20 mouse cellular contexts compared by ENCODE assay signal in the genomic region with DNA sequence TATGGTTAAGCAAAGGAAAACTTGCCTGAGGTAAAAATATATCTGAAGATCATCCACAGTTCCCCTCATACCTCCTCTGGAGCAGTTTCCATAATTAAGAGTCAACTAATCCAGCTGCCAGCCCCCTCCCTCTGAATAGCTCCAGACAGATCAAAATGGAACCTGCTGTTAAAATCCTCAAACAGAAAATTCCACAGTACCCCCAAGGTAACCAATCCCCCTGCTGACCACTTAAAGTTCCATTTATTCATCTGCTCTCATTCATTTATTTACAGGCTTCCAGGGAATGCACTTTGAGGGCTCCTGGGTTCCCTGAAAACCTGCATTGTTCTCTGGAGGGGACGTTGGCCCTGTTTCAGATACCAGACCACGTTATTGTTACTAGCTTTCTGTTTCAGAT.
DNase-seq lines count a peak whose midpoint lies in the region; ATAC-seq and TF ChIP-seq lines count a peak whose summit lies in the region.
"Had no signal": no experiment of that assay in that cellular context is flagged by ENCODE, and none has a peak within 500 bp of the region (broad histone marks: within the 10 kb centered on the region; RNA-seq: fewer than 3 reads in every experiment).

No protein-coding gene starts in this region.

- no peak for ATAC-seq in forebrain, postnatal 0 days
- ATAC-seq in hindbrain, postnatal 0 days: no peak
- ATAC-seq in midbrain, embryonic 11.5 days (ENCODE audit: low FRiP score): no peak
- ATAC-seq in midbrain, embryonic 13.5 days: no peak
- ATAC-seq: intestine, embryonic 16.5 days had no signal

- DNase-seq in forebrain, embryonic 10.5 days (ENCODE audit: extremely low spot score, low spot score): peak; percentile 28
- DNase-seq in forebrain, postnatal 0 days: no peak
- DNase-seq in hindbrain, embryonic 10.5 days (ENCODE audit: low spot score): no peak
- DNase-seq in hindbrain, postnatal 0 days (ENCODE audit: low spot score): no peak
- DNase-seq in midbrain, embryonic 11.5 days (ENCODE audit: low spot score, missing footprints): peak; percentile 90
- DNase-seq in gastrocnemius, postnatal 36 days: no peak
- DNase-seq: adrenal gland, postnatal 10 days; cerebellum, adult 18-20 months; cerebellum, adult 9-11 months; cerebellum, postnatal 36 days; gastrocnemius, adult 2 months; gastrocnemius, postnatal 25 days; heart, adult 11 months; heart, postnatal 36 days had no signal

- intact Hi-C loops in gastrocnemius, postnatal 36 days (cut with DNase I): no loop called here

- no peak overlapping the region for H3K9ac ChIP-seq in forebrain, postnatal 0 days
- no peak overlapping the region for H3K9ac ChIP-seq in hindbrain, postnatal 0 days (replicated peaks; ENCODE audit: low read length)
- no peak overlapping the region for H3K9ac ChIP-seq in midbrain, embryonic 11.5 days (ENCODE audit: low read length)
- H3K9ac ChIP-seq in midbrain, embryonic 13.5 days (replicated peaks): no peak overlapping the region
- H3K9ac ChIP-seq: embryonic facial prominence, embryonic 15.5 days; heart, embryonic 13.5 days; hindbrain, embryonic 13.5 days had no signal

- H3K4me3 ChIP-seq in forebrain, embryonic 10.5 days: no peak overlapping the region
- no peak overlapping the region for H3K4me3 ChIP-seq in forebrain, postnatal 0 days (ENCODE audit: low read depth, low read length)
- no peak overlapping the region for H3K4me3 ChIP-seq in hindbrain, embryonic 10.5 days
- H3K4me3 ChIP-seq in hindbrain, postnatal 0 days (ENCODE audit: low read length): no peak overlapping the region
- H3K4me3 ChIP-seq in midbrain, embryonic 11.5 days (ENCODE audit: low read depth, low read length): no peak overlapping the region
- H3K4me3 ChIP-seq in midbrain, embryonic 13.5 days (replicated peaks): no peak overlapping the region
- H3K4me3 ChIP-seq: embryonic facial prominence, embryonic 15.5 days; erythroblast, embryonic 14.5 days; gastrocnemius, adult 2 months; heart, embryonic 13.5 days; hindbrain, embryonic 13.5 days had no signal

- H3K27me3 ChIP-seq in forebrain, embryonic 10.5 days (ENCODE audit: poor library complexity, severe bottlenecking): peaks cover 50% of the 10 kb centered on the region
- H3K27me3 ChIP-seq in forebrain, postnatal 0 days (ENCODE audit: insufficient read depth, low read length): no peaks in the 10 kb centered on the region; the same call in 1 of the 2 replicates
- H3K27me3 ChIP-seq in hindbrain, embryonic 10.5 days (ENCODE audit: insufficient read depth, poor library complexity, severe bottlenecking): no peaks in the 10 kb centered on the region
- H3K27me3 ChIP-seq in hindbrain, postnatal 0 days (ENCODE audit: insufficient read depth, low read length): no peaks in the 10 kb centered on the region
- no peaks in the 10 kb centered on the region for H3K27me3 ChIP-seq in midbrain, embryonic 11.5 days (ENCODE audit: control insufficient read depth, insufficient read depth, low read length)
- H3K27me3 ChIP-seq in midbrain, embryonic 13.5 days: no peaks in the 10 kb centered on the region
- H3K27me3 ChIP-seq: embryonic facial prominence, embryonic 15.5 days; heart, embryonic 13.5 days; hindbrain, embryonic 13.5 days had no signal

- H3K36me3 ChIP-seq in forebrain, embryonic 10.5 days (replicated peaks): no peaks in the 10 kb centered on the region
- no peaks in the 10 kb centered on the region for H3K36me3 ChIP-seq in forebrain, postnatal 0 days (ENCODE audit: insufficient read depth)
- H3K36me3 ChIP-seq in hindbrain, embryonic 10.5 days: no peaks in the 10 kb centered on the region
- H3K36me3 ChIP-seq in hindbrain, postnatal 0 days (ENCODE audit: insufficient read depth, low read length): no peaks in the 10 kb centered on the region
- H3K36me3 ChIP-seq in midbrain, embryonic 11.5 days (ENCODE audit: control insufficient read depth, insufficient read depth, low read length): no peaks in the 10 kb centered on the region
- no peaks in the 10 kb centered on the region for H3K36me3 ChIP-seq in midbrain, embryonic 13.5 days
- H3K36me3 ChIP-seq: embryonic facial prominence, embryonic 15.5 days; heart, embryonic 13.5 days; hindbrain, embryonic 13.5 days had no signal

- H3K27ac ChIP-seq in forebrain, embryonic 10.5 days: no peak overlapping the region; the same call in 1 of the 2 replicates
- no peak overlapping the region for H3K27ac ChIP-seq in forebrain, postnatal 0 days (ENCODE audit: low read depth, low read length)
- H3K27ac ChIP-seq in hindbrain, embryonic 10.5 days: peak overlapping the region; percentile 66
- H3K27ac ChIP-seq in hindbrain, postnatal 0 days: no peak overlapping the region
- H3K27ac ChIP-seq in midbrain, embryonic 11.5 days (ENCODE audit: low read depth, low read length): peak overlapping the region; percentile 36; the same call in 1 of the 2 replicates
- H3K27ac ChIP-seq in midbrain, embryonic 13.5 days: no peak overlapping the region
- H3K27ac ChIP-seq: embryonic facial prominence, embryonic 15.5 days; gastrocnemius, adult 2 months; heart, embryonic 13.5 days; hindbrain, embryonic 13.5 days had no signal

- peaks cover 36% of the 10 kb centered on the region for H3K4me1 ChIP-seq in forebrain, embryonic 10.5 days
- H3K4me1 ChIP-seq in forebrain, postnatal 0 days (ENCODE audit: insufficient read depth): no peaks in the 10 kb centered on the region
- H3K4me1 ChIP-seq in hindbrain, embryonic 10.5 days (replicated peaks): peaks cover 36% of the 10 kb centered on the region
- H3K4me1 ChIP-seq in hindbrain, postnatal 0 days (ENCODE audit: insufficient read depth, low read length): no peaks in the 10 kb centered on the region
- peaks cover 32% of the 10 kb centered on the region for H3K4me1 ChIP-seq in midbrain, embryonic 11.5 days (ENCODE audit: control insufficient read depth, insufficient read depth, low read length)
- peaks cover 28% of the 10 kb centered on the region for H3K4me1 ChIP-seq in midbrain, embryonic 13.5 days (replicated peaks)
- H3K4me1 ChIP-seq: embryonic facial prominence, embryonic 15.5 days; heart, embryonic 13.5 days had no signal

- H3K9me3 ChIP-seq in forebrain, embryonic 10.5 days: no peaks in the 10 kb centered on the region
- H3K9me3 ChIP-seq in forebrain, postnatal 0 days (ENCODE audit: low read length): no peaks in the 10 kb centered on the region
- H3K9me3 ChIP-seq in hindbrain, embryonic 10.5 days: no peaks in the 10 kb centered on the region
- H3K9me3 ChIP-seq in hindbrain, postnatal 0 days (ENCODE audit: low read length): no peaks in the 10 kb centered on the region
- H3K9me3 ChIP-seq in midbrain, embryonic 11.5 days (ENCODE audit: control insufficient read depth, low read length): no peaks in the 10 kb centered on the region
- H3K9me3 ChIP-seq in midbrain, embryonic 13.5 days: no peaks in the 10 kb centered on the region
- H3K9me3 ChIP-seq: embryonic facial prominence, embryonic 15.5 days; heart, embryonic 13.5 days; hindbrain, embryonic 13.5 days had no signal

- TF ChIP-seq CTCF in forebrain, postnatal 0 days (IDR thresholded peaks at IDR 0.05; ENCODE audit: low read depth): no peak
- no peak for TF ChIP-seq CTCF in hindbrain, postnatal 0 days (IDR thresholded peaks at IDR 0.05; ENCODE audit: low read depth)

- no peak overlapping the region for H3K4me2 ChIP-seq in forebrain, postnatal 0 days (ENCODE audit: low read depth)
- H3K4me2 ChIP-seq in hindbrain, postnatal 0 days (ENCODE audit: low read depth, low read length): no peak overlapping the region
- H3K4me2 ChIP-seq in midbrain, embryonic 11.5 days: no peak overlapping the region
- H3K4me2 ChIP-seq in midbrain, embryonic 13.5 days (replicated peaks): no peak overlapping the region
- H3K4me2 ChIP-seq: embryonic facial prominence, embryonic 15.5 days; heart, embryonic 13.5 days; hindbrain, embryonic 13.5 days had no signal

- 12% methylated on average over 2 of the region's 2 CpGs for WGBS in forebrain, embryonic 10.5 days
- WGBS in forebrain, postnatal 0 days: 10% methylated on average over 2 of the region's 2 CpGs
- WGBS in hindbrain, embryonic 10.5 days: 9% methylated on average over 2 of the region's 2 CpGs
- WGBS in hindbrain, postnatal 0 days: 16% methylated on average over 2 of the region's 2 CpGs
- 5% methylated on average over 2 of the region's 2 CpGs for WGBS in midbrain, embryonic 11.5 days
- 2% methylated on average over 2 of the region's 2 CpGs for WGBS in midbrain, embryonic 13.5 days

Comparison
In these comparisons a context has a peak if more than half of its experiments do, and no peak if none do; other contexts are left out.
1. DNase-seq: peak in forebrain, embryonic 10.5 days (single experiment) and midbrain, embryonic 11.5 days (single experiment); none in forebrain, postnatal 0 days (single experiment), hindbrain, embryonic 10.5 days (single experiment), hindbrain, postnatal 0 days (single experiment) and gastrocnemius, postnatal 36 days (0 of 2).
2. H3K27ac ChIP-seq: peak in hindbrain, embryonic 10.5 days (single experiment) and midbrain, embryonic 11.5 days (single experiment); none in forebrain, embryonic 10.5 days (single experiment), forebrain, postnatal 0 days (single experiment), hindbrain, postnatal 0 days (single experiment) and midbrain, embryonic 13.5 days (single experiment).